Mouse (Mus musculus): ENCODE measurements around the gene Ccdc6.

The Ccdc6 gene

GRCm38 (mm10) chr10:70096366-70097188 is at the start of gene Ccdc6:
TSS of gene Ccdc6 (plus strand) at chr10:70097121.
- DNase-seq (ENCODE audit: low spot score in 2 of 2): peak; percentile 89 to 92

- no peak for DNase-seq (ENCODE audit: low spot score in 2 of 2)
Measured at GRCm38 (mm10) chr10:70049771-70050170, 47.1 kb upstream of the Ccdc6 start.

- no peak for DNase-seq (ENCODE audit: low spot score in 2 of 2)
Measured at GRCm38 (mm10) chr10:70055291-70055690, 41.6 kb upstream of the Ccdc6 start.

- no peak for DNase-seq (ENCODE audit: low spot score in 2 of 2)
Measured at GRCm38 (mm10) chr10:70057064-70057463, 39.9 kb upstream of the Ccdc6 start.

- peak; percentile 57 to 64 for DNase-seq (ENCODE audit: low spot score in 2 of 2)
Measured at GRCm38 (mm10) chr10:70060021-70060688, 36.8 kb upstream of the Ccdc6 start.

- peak; percentile 38 to 40 for DNase-seq (ENCODE audit: low spot score in 2 of 2)
Measured at GRCm38 (mm10) chr10:70060689-70061081, 36.2 kb upstream of the Ccdc6 start.

- DNase-seq (ENCODE audit: low spot score in 2 of 2): no peak
Measured at GRCm38 (mm10) chr10:70063881-70064555, 32.9 kb upstream of the Ccdc6 start.

- peak in 1 of 2 experiments; percentile 45 for DNase-seq (ENCODE audit: low spot score in 2 of 2)
Measured at GRCm38 (mm10) chr10:70065191-70065590, 31.7 kb upstream of the Ccdc6 start.

- no peak for DNase-seq (ENCODE audit: low spot score in 2 of 2)
Measured at GRCm38 (mm10) chr10:70066497-70067168, 30.3 kb upstream of the Ccdc6 start.

- no peak for DNase-seq (ENCODE audit: low spot score in 2 of 2)
Measured at GRCm38 (mm10) chr10:70067169-70068115, 29.5 kb upstream of the Ccdc6 start.

GRCm38 (mm10) chr10:70069321-70069720 is 27.6 kb upstream of the Ccdc6 start:
- no peak for DNase-seq (ENCODE audit: low spot score in 2 of 2)

- peak; percentile 37 to 57 for DNase-seq (ENCODE audit: low spot score in 2 of 2)
Measured at GRCm38 (mm10) chr10:70071334-70071733, 25.6 kb upstream of the Ccdc6 start.

- DNase-seq (ENCODE audit: low spot score in 2 of 2): peak; percentile 51 to 76
Measured at GRCm38 (mm10) chr10:70077452-70077851, 19.5 kb upstream of the Ccdc6 start.

GRCm38 (mm10) chr10:70080908-70081307 is 16.0 kb upstream of the Ccdc6 start:
- DNase-seq (ENCODE audit: low spot score in 2 of 2): no peak

GRCm38 (mm10) chr10:70081564-70082175 is 15.3 kb upstream of the Ccdc6 start:
- DNase-seq (ENCODE audit: low spot score in 2 of 2): no peak

- DNase-seq (ENCODE audit: low spot score in 2 of 2): no peak
Measured at GRCm38 (mm10) chr10:70083241-70083640, 13.7 kb upstream of the Ccdc6 start.

GRCm38 (mm10) chr10:70085256-70085961 is 11.5 kb upstream of the Ccdc6 start:
- DNase-seq (ENCODE audit: low spot score in 2 of 2): no peak

- no peak for DNase-seq (ENCODE audit: low spot score in 2 of 2)
Measured at GRCm38 (mm10) chr10:70088788-70089187, 8.1 kb upstream of the Ccdc6 start.

- DNase-seq (ENCODE audit: low spot score in 2 of 2): no peak
Measured at GRCm38 (mm10) chr10:70091876-70092462, 5.0 kb upstream of the Ccdc6 start.
